Mouse (Mus musculus): ENCODE results near the gene Scmh1.

- TF ChIP-seq CTCF (IDR thresholded peaks at IDR 0.05; ENCODE audit: low read depth) (no peak), EP300 (IDR thresholded peaks at IDR 0.05; ENCODE audit: low read depth) (no peak)
Measured at GRCm38 (mm10) chr4:120369156-120369555, 35.9 kb upstream of the Scmh1 start.

Measured in liver, postnatal 0 days (tissue).